Mouse (Mus musculus): ENCODE measurements at regions not wholly inside any gene's neighbourhood (a gene's known extent, or its start where the extent isn't known, plus 50 kb on each side); places are given as distances from the start of the nearest gene placed in this dataset.

- Histone ChIP-seq H3K4me3 (ENCODE audit: control insufficient read depth in 1 of 2, insufficient read depth in 1 of 2, low read depth in 1 of 2, low read length in 2 of 2) (no peak overlapping the region), H3K4me2 (ENCODE audit: low read length) (no peak overlapping the region), H3K36me3 (ENCODE audit: control insufficient read depth, insufficient read depth, low read length) (no peaks in the 10 kb centered on the region), H3K9ac (ENCODE audit: low read length) (no peak overlapping the region), H3K27ac (replicated peaks in 1 of 2; ENCODE audit: control insufficient read depth in 1 of 2, insufficient read depth in 1 of 2, low read depth in 2 of 2, low read length in 2 of 2) (no peak overlapping the region), H3K9me3 (ENCODE audit: control insufficient read depth, low read length) (no peaks in the 10 kb centered on the region), H3K4me1 (ENCODE audit: control insufficient read depth in 2 of 2, insufficient read depth in 2 of 2, low read length in 2 of 2) (no peaks in the 10 kb centered on the region), H3K27me3 (ENCODE audit: control insufficient read depth, insufficient read depth, low read length) (no peaks in the 10 kb centered on the region)
- 57% methylated on average over 6 of the region's 6 CpGs for WGBS
- ATAC-seq (ENCODE audit: insufficient number of reproducible peaks, insufficient read depth, low FRiP score, low read depth), result no peak
Measured at GRCm38 (mm10) chr17:44336842-44337241, 148.5 kb downstream of the Clic5 start.

GRCm38 (mm10) chr17:44337253-44337652 is 148.9 kb downstream of the Clic5 start:
- Histone ChIP-seq H3K9ac (ENCODE audit: low read length) (no peak overlapping the region), H3K4me1 (ENCODE audit: control insufficient read depth in 2 of 2, insufficient read depth in 2 of 2, low read length in 2 of 2) (no peaks in the 10 kb centered on the region), H3K4me2 (ENCODE audit: low read length) (no peak overlapping the region), H3K4me3 (ENCODE audit: control insufficient read depth in 1 of 2, insufficient read depth in 1 of 2, low read depth in 1 of 2, low read length in 2 of 2) (no peak overlapping the region), H3K9me3 (ENCODE audit: control insufficient read depth, low read length) (no peaks in the 10 kb centered on the region), H3K27me3 (ENCODE audit: control insufficient read depth, insufficient read depth, low read length) (no peaks in the 10 kb centered on the region), H3K27ac (replicated peaks in 1 of 2; ENCODE audit: control insufficient read depth in 1 of 2, insufficient read depth in 1 of 2, low read depth in 2 of 2, low read length in 2 of 2) (no peak overlapping the region), H3K36me3 (ENCODE audit: control insufficient read depth, insufficient read depth, low read length) (no peaks in the 10 kb centered on the region)
- WGBS, result 90% methylated on average over 5 of the region's 5 CpGs
- no peak for ATAC-seq (ENCODE audit: insufficient number of reproducible peaks, insufficient read depth, low FRiP score, low read depth)

- Histone ChIP-seq H3K4me3 (ENCODE audit: control insufficient read depth in 1 of 2, insufficient read depth in 1 of 2, low read depth in 1 of 2, low read length in 2 of 2) (no peak overlapping the region), H3K27ac (replicated peaks in 1 of 2; ENCODE audit: control insufficient read depth in 1 of 2, insufficient read depth in 1 of 2, low read depth in 2 of 2, low read length in 2 of 2) (no peak overlapping the region), H3K4me2 (ENCODE audit: low read length) (no peak overlapping the region), H3K9me3 (ENCODE audit: control insufficient read depth, low read length) (no peaks in the 10 kb centered on the region), H3K9ac (ENCODE audit: low read length) (no peak overlapping the region), H3K4me1 (ENCODE audit: control insufficient read depth in 2 of 2, insufficient read depth in 2 of 2, low read length in 2 of 2) (peaks cover 0 to 3% of the 10 kb centered on the region in 2 experiments; a peak in 2 of 4 replicates), H3K36me3 (ENCODE audit: control insufficient read depth, insufficient read depth, low read length) (no peaks in the 10 kb centered on the region), H3K27me3 (ENCODE audit: control insufficient read depth, insufficient read depth, low read length) (no peaks in the 10 kb centered on the region)
- WGBS, result 92% methylated on average over 2 of the region's 2 CpGs
- ATAC-seq (ENCODE audit: insufficient number of reproducible peaks, insufficient read depth, low FRiP score, low read depth), result no peak
Measured at GRCm38 (mm10) chr17:44344542-44344941, 156.2 kb downstream of the Clic5 start.

GRCm38 (mm10) chr17:44345374-44345773 is 157.0 kb downstream of the Clic5 start:
- ATAC-seq (ENCODE audit: insufficient number of reproducible peaks, insufficient read depth, low FRiP score, low read depth), result no peak
- H3K27ac ChIP-seq (replicated peaks in 1 of 2; ENCODE audit: control insufficient read depth in 1 of 2, insufficient read depth in 1 of 2, low read depth in 2 of 2, low read length in 2 of 2), result no peak overlapping the region
- H3K9me3 ChIP-seq (ENCODE audit: control insufficient read depth, low read length), result no peaks in the 10 kb centered on the region
- no peak overlapping the region for H3K4me2 ChIP-seq (ENCODE audit: low read length)
- 83% methylated on average over 2 of the region's 2 CpGs for WGBS
- peaks cover 0 to 3% of the 10 kb centered on the region in 2 experiments; a peak in 3 of 4 replicates for H3K4me1 ChIP-seq (ENCODE audit: control insufficient read depth in 2 of 2, insufficient read depth in 2 of 2, low read length in 2 of 2)
- no peak overlapping the region for H3K9ac ChIP-seq (ENCODE audit: low read length)
- no peak overlapping the region for H3K4me3 ChIP-seq (ENCODE audit: control insufficient read depth in 1 of 2, insufficient read depth in 1 of 2, low read depth in 1 of 2, low read length in 2 of 2)
- no peaks in the 10 kb centered on the region for H3K27me3 ChIP-seq (ENCODE audit: control insufficient read depth, insufficient read depth, low read length)
- H3K36me3 ChIP-seq (ENCODE audit: control insufficient read depth, insufficient read depth, low read length), result no peaks in the 10 kb centered on the region

GRCm38 (mm10) chr17:44350201-44350948 is 162.0 kb downstream of the Clic5 start:
- Histone ChIP-seq H3K4me3 (ENCODE audit: control insufficient read depth in 1 of 2, insufficient read depth in 1 of 2, low read depth in 1 of 2, low read length in 2 of 2) (0 out of 4 replicates have a peak overlapping the region, but pooled peaks of 1 of the 2 experiments have one; percentile 4), H3K27ac (replicated peaks in 1 of 2; ENCODE audit: control insufficient read depth in 1 of 2, insufficient read depth in 1 of 2, low read depth in 2 of 2, low read length in 2 of 2) (no peak overlapping the region)

GRCm38 (mm10) chr17:44350949-44351244 is 162.5 kb downstream of the Clic5 start:
- H3K27ac ChIP-seq (replicated peaks in 1 of 2; ENCODE audit: control insufficient read depth in 1 of 2, insufficient read depth in 1 of 2, low read depth in 2 of 2, low read length in 2 of 2), result no peak overlapping the region

More at GRCm38 (mm10) chr17:44350201-44350948, 162.0 kb downstream of the Clic5 start:
- peaks cover 2 to 3% of the 10 kb centered on the region in 2 experiments; a peak in 3 of 4 replicates for H3K4me1 ChIP-seq (ENCODE audit: control insufficient read depth in 2 of 2, insufficient read depth in 2 of 2, low read length in 2 of 2)
- no peaks in the 10 kb centered on the region for H3K9me3 ChIP-seq (ENCODE audit: control insufficient read depth, low read length)
- 51% methylated on average over 20 of the region's 20 CpGs for WGBS
- H3K9ac ChIP-seq (ENCODE audit: low read length), result no peak overlapping the region
- H3K36me3 ChIP-seq (ENCODE audit: control insufficient read depth, insufficient read depth, low read length), result no peaks in the 10 kb centered on the region
- peak overlapping the region; percentile 41 for H3K4me2 ChIP-seq (ENCODE audit: low read length)
- no peak for ATAC-seq (ENCODE audit: insufficient number of reproducible peaks, insufficient read depth, low FRiP score, low read depth)
- no peaks in the 10 kb centered on the region for H3K27me3 ChIP-seq (ENCODE audit: control insufficient read depth, insufficient read depth, low read length)

GRCm38 (mm10) chr17:44351499-44352117 is 163.2 kb downstream of the Clic5 start:
- H3K36me3 ChIP-seq (ENCODE audit: control insufficient read depth, insufficient read depth, low read length), result no peaks in the 10 kb centered on the region
- H3K9ac ChIP-seq (ENCODE audit: low read length), result no peak overlapping the region
- H3K27ac ChIP-seq (replicated peaks in 1 of 2; ENCODE audit: control insufficient read depth in 1 of 2, insufficient read depth in 1 of 2, low read depth in 2 of 2, low read length in 2 of 2), result no peak overlapping the region
- no peak overlapping the region for H3K4me2 ChIP-seq (ENCODE audit: low read length)
- no peaks in the 10 kb centered on the region for H3K27me3 ChIP-seq (ENCODE audit: control insufficient read depth, insufficient read depth, low read length)
- 77% methylated on average over 13 of the region's 13 CpGs for whole genome bisulfite sequencing
- H3K4me1 ChIP-seq (ENCODE audit: control insufficient read depth in 2 of 2, insufficient read depth in 2 of 2, low read length in 2 of 2), result peaks cover 2 to 3% of the 10 kb centered on the region in 2 experiments; a peak in 3 of 4 replicates
- H3K4me3 ChIP-seq (ENCODE audit: control insufficient read depth in 1 of 2, insufficient read depth in 1 of 2, low read depth in 1 of 2, low read length in 2 of 2), result no peak overlapping the region
- no peak for ATAC-seq (ENCODE audit: insufficient number of reproducible peaks, insufficient read depth, low FRiP score, low read depth)
- H3K9me3 ChIP-seq (ENCODE audit: control insufficient read depth, low read length), result no peaks in the 10 kb centered on the region

More at GRCm38 (mm10) chr17:44350949-44351244, 162.5 kb downstream of the Clic5 start:
- Histone ChIP-seq H3K4me1 (ENCODE audit: control insufficient read depth in 2 of 2, insufficient read depth in 2 of 2, low read length in 2 of 2) (peaks cover 2 to 3% of the 10 kb centered on the region in 2 experiments; a peak in 3 of 4 replicates), H3K4me2 (ENCODE audit: low read length) (0 out of 2 replicates have a peak overlapping the region, but pooled peaks have one; percentile 41), H3K9me3 (ENCODE audit: control insufficient read depth, low read length) (no peaks in the 10 kb centered on the region), H3K4me3 (ENCODE audit: control insufficient read depth in 1 of 2, insufficient read depth in 1 of 2, low read depth in 1 of 2, low read length in 2 of 2) (no peak overlapping the region), H3K9ac (ENCODE audit: low read length) (no peak overlapping the region), H3K27me3 (ENCODE audit: control insufficient read depth, insufficient read depth, low read length) (no peaks in the 10 kb centered on the region), H3K36me3 (ENCODE audit: control insufficient read depth, insufficient read depth, low read length) (no peaks in the 10 kb centered on the region)
- WGBS, result 88% methylated on average over 4 of the region's 4 CpGs
- ATAC-seq (ENCODE audit: insufficient number of reproducible peaks, insufficient read depth, low FRiP score, low read depth), result no peak
